Mouse (Mus musculus) forelimb bud, embryonic 11.5 days (tissue): Measurements from ENCODE around the gene Fbxl2.

Experiments
- DNase-seq: peaks from one replicate; pipeline ENCODE4 v3.0.0-alpha.2; 2012; ENCODE audit warnings: low read depth, low spot score

Fbxl2 gene

GRCm38 (mm10) chr9:113922677-113923076 lies 123.3 kb downstream of the Fbxl2 start:
- DNase-seq = no peak

GRCm38 (mm10) chr9:113915789-113916188 lies 130.2 kb downstream of the Fbxl2 start:
- DNase-seq = no peak
